Mouse (Mus musculus) ovary, postnatal 36 days (tissue): Measurements from ENCODE around the gene Cbx1.

Source experiments
- DNase-seq: peaks from one replicate; pipeline ENCODE4 v3.0.0; 2022; ENCODE audit warnings: low spot score, mixed read lengths

The Cbx1 gene

DNA sequence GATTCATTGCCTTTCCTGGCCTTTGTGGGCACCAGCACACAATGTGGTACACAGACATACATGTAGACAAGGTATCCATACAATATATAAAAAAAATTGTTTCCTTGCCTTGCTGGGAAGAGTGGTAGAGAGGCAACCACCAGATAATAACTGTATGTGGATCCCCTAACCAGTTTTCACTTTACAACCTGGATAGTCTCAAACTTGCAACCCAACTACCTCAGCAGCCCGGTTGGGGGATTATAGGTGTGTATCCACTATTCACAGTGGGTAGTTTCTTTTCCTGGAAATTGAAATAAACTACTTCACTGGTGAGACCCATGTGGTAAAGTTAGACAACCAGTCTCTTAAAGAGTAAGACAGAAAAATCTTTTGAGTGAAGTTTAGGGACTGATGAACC is 27.6 kb downstream of the Cbx1 start:
- DNase-seq, result no peak

- DNase-seq, result no peak
These were observed 28.1 kb downstream of the Cbx1 start for GRCm38 (mm10) chr11:96816979-96817378.

- DNase-seq, result no peak
These were observed 29.3 kb downstream of the Cbx1 start for GRCm38 (mm10) chr11:96818128-96818710.

DNA sequence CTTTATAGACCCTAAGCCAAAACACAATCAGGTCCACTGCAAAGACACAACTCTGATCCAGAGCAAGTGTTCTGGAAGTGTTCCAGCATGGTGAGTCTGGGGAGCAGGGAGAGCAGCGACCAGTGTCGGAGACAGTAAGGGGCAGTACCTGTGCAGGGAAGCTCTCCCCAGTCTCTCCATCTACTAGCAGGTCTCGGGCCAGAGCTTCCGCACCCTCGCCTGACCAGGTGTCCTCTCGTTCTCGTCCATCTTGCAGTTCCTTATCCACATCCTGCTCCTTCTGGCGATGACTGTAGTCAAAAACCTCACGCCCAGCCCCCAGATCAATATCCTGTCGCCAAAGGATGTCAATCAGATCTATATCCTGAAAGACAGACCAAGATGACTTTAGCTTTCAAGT is 33.0 kb downstream of the Cbx1 start:
- no peak for DNase-seq

DNA sequence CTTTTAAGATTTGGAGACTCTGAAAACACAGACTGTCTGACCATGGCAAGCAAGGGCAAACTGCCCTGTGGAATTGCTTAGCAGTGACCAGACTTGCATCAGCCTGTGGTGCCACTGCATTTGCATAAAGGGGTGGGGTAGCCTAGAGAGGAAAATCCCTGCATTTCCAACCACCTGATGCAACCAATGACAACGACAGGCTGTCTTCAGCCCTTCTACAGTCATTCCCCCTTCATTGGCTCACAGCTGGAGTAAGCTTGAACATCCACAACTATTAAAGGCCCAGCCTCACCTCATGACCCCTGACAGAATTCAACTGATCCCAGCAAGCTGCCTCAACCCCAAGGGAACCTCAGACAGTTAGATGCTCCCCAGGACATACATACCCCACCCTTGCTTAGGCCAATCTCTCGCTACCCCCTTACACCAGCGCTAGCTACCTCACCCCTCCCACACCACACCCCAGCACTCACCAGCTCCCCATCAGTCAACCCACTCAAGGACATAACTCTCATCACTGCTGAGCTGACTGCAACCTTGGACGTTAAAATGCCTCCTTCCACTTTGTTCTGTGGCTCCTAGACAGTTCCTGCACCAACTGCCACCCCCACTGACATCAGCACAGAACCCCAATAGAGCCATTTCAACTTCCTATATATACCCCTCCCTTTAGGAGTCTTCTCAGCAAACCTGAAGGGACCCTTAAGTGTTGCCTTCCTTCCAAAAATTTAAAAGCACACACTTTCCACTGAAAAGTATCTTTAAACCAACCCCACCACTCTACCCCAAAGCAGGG is 33.9 kb downstream of the Cbx1 start:
- no peak for DNase-seq

- no peak for DNase-seq
These were observed 34.5 kb downstream of the Cbx1 start for GRCm38 (mm10) chr11:96823471-96823837.

GRCm38 (mm10) chr11:96823880-96824782 is 35.2 kb downstream of the Cbx1 start:
- DNase-seq, result peak; percentile 84

DNA sequence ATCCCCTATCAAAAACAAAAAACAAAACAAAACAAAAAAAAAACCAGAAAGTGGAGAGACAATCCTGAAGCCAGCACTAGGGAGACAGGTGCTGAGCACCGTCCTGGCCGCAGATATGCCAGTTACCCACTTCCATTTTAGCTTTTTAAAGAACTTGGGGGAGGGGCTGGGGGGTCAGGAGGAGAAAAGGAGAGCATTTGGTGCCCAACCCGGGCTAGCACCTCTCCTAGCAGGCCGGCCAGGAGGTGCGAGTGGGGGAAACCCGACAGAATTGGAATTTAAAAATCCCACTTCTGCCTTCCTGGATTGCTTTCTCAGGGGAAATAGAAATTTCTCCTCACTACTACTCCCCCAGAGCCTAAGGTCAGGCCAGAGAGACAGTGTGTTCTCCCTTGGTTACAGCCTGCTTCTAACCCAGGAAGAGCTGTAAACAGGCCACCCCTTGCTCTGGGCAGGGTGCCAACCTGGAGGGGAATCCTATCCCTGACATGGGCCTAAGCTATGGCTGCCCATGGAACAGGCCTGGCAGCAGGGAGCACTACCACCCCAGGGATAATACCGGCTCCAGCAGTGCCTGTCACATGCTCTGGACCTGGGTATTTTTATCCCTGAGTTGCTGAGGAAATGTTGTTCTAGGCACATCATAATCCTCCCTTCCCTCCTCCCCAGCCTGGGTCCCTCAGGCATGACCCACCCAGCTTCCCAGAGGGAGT is 36.0 kb downstream of the Cbx1 start:
- peak; percentile 85 for DNase-seq

DNA sequence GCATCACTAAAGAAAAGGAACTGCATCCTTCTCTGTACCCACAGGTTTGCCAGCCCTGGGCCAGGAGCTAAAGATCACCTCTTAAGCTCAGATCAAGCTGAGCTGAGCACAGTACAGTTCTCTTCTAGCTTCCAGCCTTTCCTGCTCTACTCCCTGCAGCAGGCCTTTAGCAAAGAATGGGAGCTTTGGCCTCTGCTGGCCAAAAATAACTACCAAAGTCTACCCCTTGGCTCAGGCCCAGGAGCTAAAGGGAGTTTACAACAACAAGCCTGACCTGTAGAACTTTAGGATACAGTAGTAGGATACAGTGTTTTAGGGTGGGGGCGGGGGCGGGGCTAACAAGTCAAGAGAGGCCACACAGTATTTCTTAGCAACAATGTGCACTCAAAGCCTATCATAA is 37.6 kb downstream of the Cbx1 start:
- peak; percentile 23 for DNase-seq

DNA sequence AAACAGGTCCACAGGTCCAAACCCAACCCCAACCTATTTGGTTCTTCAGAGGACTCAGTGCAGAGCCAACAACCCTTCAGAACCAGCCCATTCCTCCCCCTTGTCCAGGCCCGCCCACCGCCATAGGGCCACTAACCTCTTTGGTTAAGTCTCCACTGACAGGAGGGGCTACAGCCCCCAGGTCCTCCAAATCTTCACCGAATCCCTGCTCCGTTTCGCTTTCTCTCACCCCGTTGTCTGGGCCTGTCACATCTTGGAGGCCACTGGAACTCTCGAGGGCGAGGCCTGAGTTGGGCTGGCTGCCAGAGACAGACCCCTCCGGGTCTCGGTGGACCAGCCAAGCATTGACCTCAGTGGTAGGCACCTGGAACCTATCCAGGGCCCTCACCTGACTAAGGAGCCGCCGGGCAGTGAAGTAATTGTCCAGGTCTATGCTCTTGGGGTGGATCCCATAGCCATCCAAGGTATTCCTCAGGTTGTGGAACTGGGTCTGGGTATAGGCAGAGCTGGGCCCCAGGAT is 38.2 kb downstream of the Cbx1 start:
- DNase-seq, result peak; percentile 25

DNA sequence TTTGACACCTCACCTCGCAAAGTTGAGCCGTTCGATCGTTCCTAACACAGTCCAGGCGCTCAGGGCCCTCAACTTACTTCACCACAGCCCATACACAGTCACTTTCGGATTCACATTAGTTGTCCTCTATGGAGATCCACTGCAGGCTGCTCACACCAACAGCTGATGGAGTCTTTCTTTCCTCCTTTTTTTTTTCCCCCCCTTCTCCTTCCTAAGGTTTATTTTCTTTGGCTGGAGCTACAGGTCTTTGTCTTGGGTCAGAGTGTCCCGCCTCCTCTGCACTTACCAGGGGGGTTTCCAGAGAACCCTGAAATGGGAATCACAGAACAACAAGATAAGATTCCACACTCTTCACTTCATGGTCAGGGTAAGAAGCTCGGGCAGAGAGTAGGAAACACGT is 39.0 kb downstream of the Cbx1 start:
- peak; percentile 37 for DNase-seq

DNA sequence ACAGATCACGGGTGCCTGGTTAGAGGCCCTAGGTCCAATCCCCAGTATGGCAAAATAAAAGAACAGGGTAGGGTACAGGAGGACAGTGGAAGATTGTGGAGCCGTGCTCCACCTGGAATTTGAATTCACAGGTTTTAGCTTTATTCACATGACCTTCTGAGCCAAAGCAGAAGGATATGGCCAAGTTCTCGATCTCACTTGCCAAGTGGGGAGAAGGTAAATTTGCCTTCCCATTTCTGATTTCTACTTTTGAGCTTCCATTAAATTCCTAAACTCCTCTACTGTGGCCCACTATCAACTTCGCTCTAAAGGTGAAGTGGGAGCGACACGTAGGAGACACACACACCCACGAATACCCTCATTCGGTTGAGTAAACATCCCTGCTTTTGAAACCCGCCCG is 40.0 kb downstream of the Cbx1 start:
- no peak for DNase-seq

GRCm38 (mm10) chr11:96829403-96829812 is 40.5 kb downstream of the Cbx1 start:
- peak; percentile 90 for DNase-seq

GRCm38 (mm10) chr11:96829813-96830538 is 41.0 kb downstream of the Cbx1 start, which contains the start of gene Nfe2l1:
Nfe2l1 (minus strand) TSS chr11:96829968.
- DNase-seq, result peak; percentile 95

GRCm38 (mm10) chr11:96830539-96831216 is 41.8 kb downstream of the Cbx1 start:
- DNase-seq, result no peak

DNA sequence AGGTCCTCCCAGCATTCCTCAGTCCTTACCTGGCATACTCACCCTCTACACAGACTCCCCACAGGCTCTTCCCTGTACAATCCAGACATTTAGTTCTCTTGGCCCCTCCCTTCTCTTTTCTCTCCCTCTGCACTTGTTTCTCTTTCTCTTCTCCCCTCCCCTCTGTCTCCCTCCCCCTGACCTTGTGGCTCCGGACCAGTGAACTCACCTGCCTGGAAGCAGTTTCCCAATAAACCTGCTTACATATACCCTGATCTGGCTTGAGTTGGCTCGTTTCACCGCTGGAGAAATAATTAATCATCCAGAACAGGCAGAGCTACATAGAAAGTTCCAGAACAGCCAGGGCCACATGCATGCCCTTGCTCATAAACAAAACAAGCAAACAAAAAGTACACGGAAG is 42.6 kb downstream of the Cbx1 start:
- DNase-seq, result no peak

- DNase-seq, result no peak
These were observed 43.6 kb downstream of the Cbx1 start for GRCm38 (mm10) chr11:96832541-96832940.

- DNase-seq, result no peak
These were observed 44.0 kb downstream of the Cbx1 start for GRCm38 (mm10) chr11:96832973-96833372.

GRCm38 (mm10) chr11:96834127-96834526 is 45.2 kb downstream of the Cbx1 start:
- DNase-seq, result no peak

- DNase-seq, result no peak
These were observed 48.4 kb downstream of the Cbx1 start for GRCm38 (mm10) chr11:96837298-96837697.

DNA sequence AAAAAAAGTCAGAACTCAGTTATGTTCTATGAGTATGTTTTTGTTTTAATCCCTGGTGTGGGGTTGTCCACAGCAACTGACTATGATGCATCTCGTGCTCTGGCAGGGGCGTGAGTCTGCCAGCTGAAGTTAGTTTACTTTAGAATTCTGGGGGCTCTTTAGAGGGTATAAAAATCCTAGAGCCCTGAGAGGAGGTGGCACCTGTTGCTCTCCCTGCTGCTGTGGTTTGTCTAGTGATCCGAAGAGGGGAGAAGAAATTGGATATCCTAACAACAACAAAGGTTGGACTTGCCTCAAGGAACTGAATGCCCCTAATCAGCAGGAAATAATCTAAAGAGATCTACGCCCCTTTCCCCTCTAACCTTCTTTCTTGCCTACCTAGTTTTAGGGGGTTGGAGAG is 49.4 kb downstream of the Cbx1 start:
- DNase-seq, result no peak
